Mouse (Mus musculus): ENCODE measurements at regions not wholly inside any gene's neighbourhood (a gene's known extent, or its start where the extent isn't known, plus 50 kb on each side); places are given as distances from the start of the nearest gene placed in this dataset.

DNA sequence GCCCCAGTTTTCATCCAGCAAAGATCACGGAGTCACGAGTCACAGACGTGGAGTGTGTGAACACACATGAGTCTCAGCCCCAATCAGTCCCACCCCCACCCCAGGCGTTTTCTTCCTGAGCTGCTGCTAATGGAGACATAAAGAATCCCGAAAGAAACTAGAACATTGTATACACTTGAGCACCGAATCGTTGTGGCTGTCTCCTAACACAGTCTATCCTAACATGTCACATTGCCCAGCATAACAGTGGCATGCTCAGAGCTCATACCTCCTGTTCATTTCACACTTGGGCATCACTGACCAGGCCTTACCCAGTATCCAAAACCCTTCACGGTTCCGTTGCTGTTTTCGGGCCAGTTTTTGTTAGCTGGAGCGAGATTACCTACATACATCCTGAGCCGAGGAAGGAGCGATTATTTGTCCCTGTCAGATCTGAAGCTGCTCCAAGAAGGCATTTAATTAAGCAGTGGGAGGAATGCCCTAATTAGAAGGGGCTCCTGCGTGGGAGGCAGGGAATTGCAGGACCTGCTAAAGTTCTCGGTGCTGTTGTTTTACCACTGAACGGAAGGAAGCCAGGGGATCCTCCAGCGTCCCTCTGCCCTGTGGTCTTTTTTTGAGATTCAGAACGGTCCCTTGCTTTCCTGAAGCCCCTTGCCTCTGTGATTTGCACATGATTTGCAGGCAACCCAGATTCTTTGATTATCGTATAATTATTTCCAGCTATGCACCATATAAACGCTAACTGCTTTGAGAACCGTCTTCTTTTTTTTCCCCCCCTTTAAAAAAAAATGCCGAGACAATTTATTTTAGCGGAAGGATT is 53.4 kb upstream of the Nap1l1 start:
- DNase-seq (ENCODE audit: low spot score in 2 of 2), result no peak

DNA sequence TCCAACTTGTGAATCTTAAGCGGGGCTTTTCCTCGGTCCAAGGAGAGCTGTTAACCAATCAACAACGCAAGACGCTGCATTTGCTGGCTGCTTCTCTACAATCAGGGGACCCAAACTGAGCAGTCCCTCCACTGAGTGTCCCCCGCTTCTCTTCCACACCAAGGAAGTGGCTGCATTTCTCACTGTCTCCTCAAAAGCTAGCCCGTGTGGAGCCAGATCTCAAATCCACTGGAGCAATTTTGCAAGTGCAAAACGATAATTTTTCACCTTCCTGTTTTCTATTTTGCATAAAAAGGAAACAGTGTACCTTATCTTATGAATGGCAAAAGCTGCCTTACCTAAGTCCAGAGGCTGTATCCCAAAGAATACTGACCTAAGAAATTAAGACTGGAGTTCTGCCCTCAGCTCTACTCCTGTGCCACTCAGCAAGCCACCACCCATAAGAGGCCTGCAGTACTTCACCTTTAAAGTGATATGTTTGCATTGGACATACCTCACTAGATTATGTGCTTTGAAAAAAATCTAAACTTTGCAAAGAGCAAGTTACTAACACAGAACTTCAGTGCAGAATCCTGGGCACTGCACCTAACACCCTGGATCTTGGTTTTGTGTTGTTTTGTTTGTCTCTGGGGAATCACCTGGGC is 52.7 kb upstream of the Nap1l1 start:
- DNase-seq (ENCODE audit: low spot score in 2 of 2), result no peak

DNA sequence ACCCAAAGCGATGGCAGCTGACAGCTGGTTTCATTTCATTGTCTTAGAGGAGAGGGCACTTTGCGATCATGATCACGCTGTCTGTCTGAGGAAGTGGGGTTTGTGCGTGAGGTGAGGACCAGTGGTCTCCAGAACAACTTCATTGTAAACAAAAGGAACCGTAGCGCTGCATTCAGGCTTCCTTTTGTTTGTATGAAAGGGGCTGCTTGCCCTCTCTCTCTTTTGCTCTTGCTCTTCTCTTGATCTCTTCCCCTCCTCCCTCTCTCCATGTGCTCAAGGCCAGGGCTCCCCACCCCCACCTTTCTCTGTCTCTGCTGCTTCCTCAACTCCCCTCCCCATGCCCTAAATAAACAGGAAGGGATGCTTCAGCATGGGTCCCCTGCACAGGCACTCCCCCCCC is 51.0 kb upstream of the Nap1l1 start:
- no peak for DNase-seq (ENCODE audit: low spot score in 2 of 2)

DNA sequence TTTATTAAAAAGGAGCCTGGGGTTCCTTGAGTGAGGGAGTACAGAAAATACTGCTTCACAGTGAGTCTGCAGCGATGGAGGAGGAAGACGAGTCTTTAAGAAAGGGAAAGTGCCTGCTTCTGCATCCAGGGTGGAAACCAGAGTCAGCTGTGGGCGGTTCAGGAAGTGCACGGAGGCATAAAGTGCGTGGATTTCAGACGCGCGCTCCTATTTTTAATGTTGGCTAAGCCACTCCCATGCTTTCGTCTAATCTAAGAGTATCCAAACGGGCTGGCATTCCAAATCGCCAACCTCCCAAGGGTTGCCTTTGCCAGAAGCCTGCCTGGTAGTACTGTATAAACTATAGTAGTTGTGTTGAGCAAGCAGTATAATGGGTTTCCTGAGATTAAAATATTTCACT is 50.4 kb upstream of the Nap1l1 start:
- DNase-seq (ENCODE audit: low spot score in 2 of 2), result no peak

Data from frontal cortex, postnatal 10 days (tissue).